9 mouse cellular contexts compared by ENCODE assay signal in genomic region chr11:117976081-117976582, GRCm38 (mm10). TPM values are rescaled to one million over a fixed set of nuclear protein-coding genes. Genes with fewer than 3 reads are reported as not detected.
DNase-seq lines count a peak whose midpoint lies in the region; ATAC-seq and TF ChIP-seq lines count a peak whose summit lies in the region.
"Had no signal": no experiment of that assay in that cellular context is flagged by ENCODE, and none has a peak within 500 bp of the region (broad histone marks: within the 10 kb centered on the region; RNA-seq: fewer than 3 reads in every experiment).

No protein-coding gene starts in this region.

- peak overlapping the region; percentile 15; the same call in 1 of the 2 replicates for H3K9ac ChIP-seq in lung, embryonic 14.5 days
- H3K9ac ChIP-seq in neural tube, embryonic 15.5 days (replicated peaks), result no peak overlapping the region

- peaks cover 68% of the 10 kb centered on the region for H3K4me1 ChIP-seq in forebrain, embryonic 10.5 days
- H3K4me1 ChIP-seq in hindbrain, embryonic 10.5 days (replicated peaks), result peaks cover 76% of the 10 kb centered on the region
- peaks cover 23% of the 10 kb centered on the region for H3K4me1 ChIP-seq in lung, embryonic 14.5 days (ENCODE audit: insufficient read depth)
- peaks cover 23% of the 10 kb centered on the region for H3K4me1 ChIP-seq in neural tube, embryonic 15.5 days

- H3K4me3 ChIP-seq in forebrain, embryonic 10.5 days, result peak overlapping the region; percentile 37
- H3K4me3 ChIP-seq in hindbrain, embryonic 10.5 days, result peak overlapping the region; percentile 41
- H3K4me3 ChIP-seq in lung, embryonic 14.5 days (ENCODE audit: low read depth, low read length), result no peak overlapping the region
- H3K4me3 ChIP-seq in neural tube, embryonic 15.5 days (replicated peaks), result no peak overlapping the region

- H3K36me3 ChIP-seq in forebrain, embryonic 10.5 days (replicated peaks), result no peaks in the 10 kb centered on the region
- H3K36me3 ChIP-seq in hindbrain, embryonic 10.5 days, result no peaks in the 10 kb centered on the region
- no peaks in the 10 kb centered on the region for H3K36me3 ChIP-seq in lung, embryonic 14.5 days (ENCODE audit: insufficient read depth)
- no peaks in the 10 kb centered on the region for H3K36me3 ChIP-seq in neural tube, embryonic 15.5 days
- H3K36me3 ChIP-seq: G1E had no signal

- no peaks in the 10 kb centered on the region for H3K9me3 ChIP-seq in forebrain, embryonic 10.5 days
- no peaks in the 10 kb centered on the region for H3K9me3 ChIP-seq in hindbrain, embryonic 10.5 days
- no peaks in the 10 kb centered on the region for H3K9me3 ChIP-seq in lung, embryonic 14.5 days (ENCODE audit: low read depth, low read length)
- H3K9me3 ChIP-seq in neural tube, embryonic 15.5 days (replicated peaks), result no peaks in the 10 kb centered on the region
- H3K9me3 ChIP-seq: G1E had no signal

- H3K27me3 ChIP-seq in forebrain, embryonic 10.5 days (ENCODE audit: poor library complexity, severe bottlenecking), result peaks cover 68% of the 10 kb centered on the region
- peaks cover 22% of the 10 kb centered on the region for H3K27me3 ChIP-seq in hindbrain, embryonic 10.5 days (ENCODE audit: insufficient read depth, poor library complexity, severe bottlenecking)
- no peaks in the 10 kb centered on the region for H3K27me3 ChIP-seq in lung, embryonic 14.5 days (ENCODE audit: insufficient read depth, low read length)
- H3K27me3 ChIP-seq in neural tube, embryonic 15.5 days (replicated peaks), result no peaks in the 10 kb centered on the region

- WGBS in forebrain, embryonic 10.5 days, result 4% methylated on average over 8 of the region's 8 CpGs
- 1% methylated on average over 8 of the region's 8 CpGs for WGBS in hindbrain, embryonic 10.5 days
- WGBS in lung, embryonic 14.5 days, result 22% methylated on average over 8 of the region's 8 CpGs
- WGBS in neural tube, embryonic 15.5 days, result 4% methylated on average over 8 of the region's 8 CpGs

- peak overlapping the region; percentile 25; the same call in 1 of the 2 replicates for H3K4me2 ChIP-seq in lung, embryonic 14.5 days
- no peak overlapping the region for H3K4me2 ChIP-seq in neural tube, embryonic 15.5 days

- DNase-seq in frontal cortex, postnatal 25 days (ENCODE audit: low spot score in 2 of 2), result no peak
- peak; percentile 67 for DNase-seq in adrenal gland, postnatal 25 days
- DNase-seq in forebrain, embryonic 10.5 days (ENCODE audit: extremely low spot score, low spot score), result peak; percentile 47
- DNase-seq in hindbrain, embryonic 10.5 days (ENCODE audit: low spot score), result peak; percentile 71
- peak; percentile 60 for DNase-seq in lung, embryonic 14.5 days
- no peak for DNase-seq in urinary bladder, adult 18-20 months (ENCODE audit: low spot score in 2 of 2)

- TF ChIP-seq CTCF in lung, embryonic 14.5 days (IDR thresholded peaks at IDR 0.05; ENCODE audit: low read depth), result no peak

- ATAC-seq in frontal cortex, adult (ENCODE audit: low TSS enrichment), result peak; percentile 44; the same call in 1 of the 2 replicates
- ATAC-seq in lung, embryonic 14.5 days (ENCODE audit: insufficient read depth), result peak; percentile 68
- ATAC-seq in neural tube, embryonic 15.5 days (ENCODE audit: low FRiP score), result peak; percentile 28; the same call in 1 of the 2 replicates

- peak overlapping the region; percentile 92 for H3K27ac ChIP-seq in forebrain, embryonic 10.5 days
- H3K27ac ChIP-seq in hindbrain, embryonic 10.5 days, result peak overlapping the region; percentile 93
- H3K27ac ChIP-seq in lung, embryonic 14.5 days (ENCODE audit: low read depth), result peak overlapping the region; percentile 72
- peak overlapping the region; percentile 60 for H3K27ac ChIP-seq in neural tube, embryonic 15.5 days (replicated peaks)

RNA-seq across cellular contexts. Expression of gene Socs3, which starts 6.3 kb away (rescaled TPM):
- 8.8 and 9.0 TPM in 2 replicates for total RNA-seq in adrenal gland, postnatal 25 days (2021)
- polyA plus RNA-seq in forebrain, embryonic 10.5 days (2016; fragmentation: Nextera tagmentation; extraction: Ambion mirVana), result 13.6 and 14.7 TPM in 2 replicates
- 12.5 and 14.2 TPM in 2 replicates for polyA plus RNA-seq in hindbrain, embryonic 10.5 days (2016; fragmentation: Nextera tagmentation; extraction: Ambion mirVana)
- 5.4 and 6.4 TPM in 2 replicates for polyA plus RNA-seq in lung, embryonic 14.5 days (2014; fragmentation: Nextera tagmentation; extraction: Ambion mirVana)
- 6.7 and 13.2 TPM in 2 replicates for polyA plus RNA-seq in neural tube, embryonic 15.5 days (2015; fragmentation: Nextera tagmentation; extraction: Ambion mirVana)

RNA-seq across cellular contexts. Expression of gene Pgs1, which starts 10.0 kb away (rescaled TPM):
- total RNA-seq in adrenal gland, postnatal 25 days (2021), result 58.9 and 60.0 TPM in 2 replicates
- 43.8 and 44.7 TPM in 2 replicates for polyA plus RNA-seq in forebrain, embryonic 10.5 days (2016; fragmentation: Nextera tagmentation; extraction: Ambion mirVana)
- 46.2 and 51.9 TPM in 2 replicates for polyA plus RNA-seq in hindbrain, embryonic 10.5 days (2016; fragmentation: Nextera tagmentation; extraction: Ambion mirVana)
- polyA plus RNA-seq in lung, embryonic 14.5 days (2014; fragmentation: Nextera tagmentation; extraction: Ambion mirVana), result 35.8 and 40.8 TPM in 2 replicates
- polyA plus RNA-seq in neural tube, embryonic 15.5 days (2015; fragmentation: Nextera tagmentation; extraction: Ambion mirVana), result 60.7 and 62.8 TPM in 2 replicates

Comparison
In these comparisons a context has a peak if more than half of its experiments do, and no peak if none do; other contexts are left out.
1. DNase-seq: peak in adrenal gland, postnatal 25 days (single experiment), forebrain, embryonic 10.5 days (single experiment), hindbrain, embryonic 10.5 days (single experiment) and lung, embryonic 14.5 days (single experiment); none in frontal cortex, postnatal 25 days (0 of 2) and urinary bladder, adult 18-20 months (0 of 2).
2. H3K4me3 ChIP-seq: peak in forebrain, embryonic 10.5 days (single experiment) and hindbrain, embryonic 10.5 days (single experiment); none in lung, embryonic 14.5 days (single experiment) and neural tube, embryonic 15.5 days (single experiment).
3. Peak in every context shown above with its lines, with median percentiles within 50 percentile points of each other: ATAC-seq and H3K27ac ChIP-seq.